Mouse (Mus musculus) kidney, adult 2 months (tissue): ENCODE results near the gene Slc39a11. TPM values are rescaled to one million over a fixed set of nuclear protein-coding genes. Genes with fewer than 3 reads are reported as not detected.

Source experiments
- DNase-seq: peaks from one replicate; pipeline ENCODE4 v3.0.0; 2021
- H3K27ac ChIP-seq: fragments of 200-500 bp; 2 replicates; pipeline ENCODE4 v1.5.1; 2012; ENCODE audit warnings: low read depth, low read length, control low read depth, inconsistent platforms; ENCODE audit not compliant: insufficient read depth
- H3K27me3 ChIP-seq: fragments of 200-500 bp; replicated peaks from 2 replicates; pipeline ENCODE4 v1.6.1; 2012; ENCODE audit warnings: mild to moderate bottlenecking, moderate library complexity, low read length, inconsistent platforms; ENCODE audit not compliant: control insufficient read depth, insufficient read depth
- H3K36me3 ChIP-seq: fragments of 200-500 bp; 2 replicates; pipeline ENCODE4 v1.6.1; 2012; ENCODE audit warnings: mild to moderate bottlenecking, moderate library complexity, low read length, inconsistent platforms; ENCODE audit not compliant: control insufficient read depth, insufficient read depth
- H3K4me1 ChIP-seq: fragments of 200-500 bp; 2 replicates; pipeline ENCODE4 v1.6.1; 2011; ENCODE audit warnings: low read length; ENCODE audit not compliant: control insufficient read depth, insufficient read depth
- H3K4me3 ChIP-seq: fragments of 200-500 bp; 2 replicates; pipeline ENCODE4 v1.5.1; 2011; ENCODE audit warnings: mild to moderate bottlenecking, low read depth, low read length, control low read depth; ENCODE audit not compliant: insufficient read depth
- CTCF ChIP-seq: fragments of 200-500 bp; conservative IDR thresholded peaks from 2 replicates; pipeline ENCODE4 v1.5.1; 2011; ENCODE audit warnings: low read depth, mild to moderate bottlenecking, control low read depth, low read length, moderate library complexity, mixed read lengths; ENCODE audit not compliant: insufficient read depth, insufficient read length
- POLR2A ChIP-seq: fragments of 200-500 bp; IDR thresholded peaks from one replicate; pipeline ENCODE4 v1.6.1; 2011; ENCODE audit warnings: low read depth, low read length, control low read depth
- WGBS: fragments of 180-500 bp; shearing (Covaris S2); methylation state at CpG from one replicate; pipeline ENCODE4 v1.1.7; 2018; 5-methylcytosine and 5-hydroxymethylcytosine counted together
- polyA plus RNA-seq: library from polyadenylated mRNA; depleted of rRNA; stranded (reverse); fragments of >200 nt; gene quantifications from 2 replicates; pipeline ENCODE4 v1.2.3, GENCODE M21; 2012

Gene Slc39a11
- polyA plus RNA-seq, 1 experiment: 24.5 TPM

DNA sequence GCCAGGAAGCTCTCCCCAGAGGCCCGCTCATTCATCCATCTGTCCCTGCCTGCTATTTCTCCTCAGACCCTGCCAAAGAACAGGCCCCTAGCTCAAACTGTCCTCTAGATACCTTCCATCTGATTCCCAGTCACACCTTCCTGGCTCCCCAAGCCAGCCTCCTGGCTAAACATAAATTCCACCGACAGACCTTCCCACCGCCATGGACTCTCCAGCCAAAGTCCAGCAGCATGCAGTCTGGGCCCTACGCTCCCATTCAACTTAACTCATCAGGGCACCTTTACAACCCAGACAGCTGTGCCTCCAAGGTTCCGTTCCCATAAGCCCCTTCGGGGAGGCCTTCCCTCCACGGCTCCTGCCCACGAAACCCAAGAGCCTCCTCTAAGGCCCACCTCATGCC lies 87.6 kb downstream of the Slc39a11 start:
- no peaks in the 10 kb centered on the region for H3K36me3 ChIP-seq
- TF ChIP-seq POLR2A: no peak
- TF ChIP-seq CTCF: no peak
- H3K4me1 ChIP-seq: peaks cover 4% of the 10 kb centered on the region
- whole genome bisulfite sequencing: 61% methylated on average over 8 of the region's 8 CpGs
- H3K4me3 ChIP-seq: no peak overlapping the region
- H3K27ac ChIP-seq: no peak overlapping the region
- peak; percentile 68 for DNase-seq
- no peaks in the 10 kb centered on the region for H3K27me3 ChIP-seq

DNA sequence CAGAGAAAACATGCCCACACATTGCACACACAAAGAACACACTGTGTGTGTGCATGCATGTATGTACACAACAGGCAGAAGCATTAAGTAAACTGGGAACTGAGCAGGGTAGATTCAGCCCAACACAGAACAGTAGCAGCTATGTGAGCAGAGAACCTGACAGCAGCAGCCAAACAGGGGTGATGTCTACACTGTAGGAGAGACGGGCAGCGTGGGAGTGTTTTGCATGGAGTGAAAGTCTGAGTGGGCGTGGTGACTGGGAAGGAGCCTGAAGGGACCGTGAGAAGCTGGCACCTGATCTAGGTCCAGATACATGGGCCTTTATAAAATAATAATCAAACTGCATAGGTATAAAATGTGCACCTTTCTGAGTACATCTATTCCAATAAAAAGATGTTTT lies 89.7 kb downstream of the Slc39a11 start:
- no peaks in the 10 kb centered on the region for H3K36me3 ChIP-seq
- 76% methylated on average over 4 of the region's 4 CpGs for WGBS
- peaks cover 4% of the 10 kb centered on the region for H3K4me1 ChIP-seq
- TF ChIP-seq POLR2A (no peak), CTCF (no peak)
- H3K27ac ChIP-seq: no peak overlapping the region
- no peak for DNase-seq
- no peak overlapping the region for H3K4me3 ChIP-seq
- H3K27me3 ChIP-seq: no peaks in the 10 kb centered on the region

DNA sequence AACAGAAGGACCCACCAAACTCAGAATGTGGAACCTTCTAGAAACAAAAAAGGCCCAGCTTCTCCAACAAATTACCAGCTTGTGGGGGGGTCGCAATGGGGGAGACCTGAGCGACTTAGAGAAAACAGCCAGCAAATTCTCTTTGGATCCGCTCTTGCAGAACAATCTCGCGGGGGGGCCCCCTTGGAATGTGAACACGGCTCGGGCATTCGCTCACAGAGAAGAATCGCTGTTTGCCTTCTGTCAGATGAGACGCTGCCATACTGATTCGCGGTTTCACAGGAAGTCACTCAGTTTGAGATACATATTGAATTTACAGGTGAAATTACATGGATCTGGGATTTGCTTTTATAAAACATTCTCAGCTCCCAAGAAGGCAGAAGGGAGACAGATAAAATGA lies 91.4 kb downstream of the Slc39a11 start:
- Histone ChIP-seq H3K36me3 (no peaks in the 10 kb centered on the region), H3K4me1 (peaks cover 4% of the 10 kb centered on the region), H3K4me3 (no peak overlapping the region), H3K27me3 (no peaks in the 10 kb centered on the region), H3K27ac (no peak overlapping the region)
- TF ChIP-seq POLR2A (no peak), CTCF (no peak)
- WGBS: 73% methylated on average over 12 of the region's 12 CpGs
- no peak for DNase-seq

DNA sequence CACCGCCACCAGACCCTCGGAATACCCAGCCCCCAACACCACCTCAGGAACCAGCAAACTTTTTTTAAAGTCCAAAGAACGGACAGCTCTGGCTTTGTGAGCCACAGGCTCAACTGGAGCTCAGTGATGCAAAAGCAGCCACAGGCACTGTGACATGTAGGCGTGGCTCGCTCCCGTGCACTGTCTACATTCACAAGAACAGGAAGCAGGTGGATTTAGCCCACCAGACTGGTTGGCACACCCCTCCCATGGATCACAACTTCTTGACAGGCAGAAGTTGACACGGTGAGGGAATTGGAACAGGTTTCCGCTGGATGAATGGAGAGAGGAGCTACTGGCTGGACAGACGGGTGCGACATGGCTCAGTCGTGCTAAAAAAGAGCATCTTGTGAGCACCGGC lies 93.7 kb downstream of the Slc39a11 start:
- Histone ChIP-seq H3K27ac (no peak overlapping the region), H3K4me3 (no peak overlapping the region), H3K27me3 (no peaks in the 10 kb centered on the region), H3K4me1 (no peaks in the 10 kb centered on the region), H3K36me3 (no peaks in the 10 kb centered on the region)
- 86% methylated on average over 12 of the region's 12 CpGs for WGBS
- DNase-seq: no peak
- TF ChIP-seq POLR2A (no peak), CTCF (no peak)

DNA sequence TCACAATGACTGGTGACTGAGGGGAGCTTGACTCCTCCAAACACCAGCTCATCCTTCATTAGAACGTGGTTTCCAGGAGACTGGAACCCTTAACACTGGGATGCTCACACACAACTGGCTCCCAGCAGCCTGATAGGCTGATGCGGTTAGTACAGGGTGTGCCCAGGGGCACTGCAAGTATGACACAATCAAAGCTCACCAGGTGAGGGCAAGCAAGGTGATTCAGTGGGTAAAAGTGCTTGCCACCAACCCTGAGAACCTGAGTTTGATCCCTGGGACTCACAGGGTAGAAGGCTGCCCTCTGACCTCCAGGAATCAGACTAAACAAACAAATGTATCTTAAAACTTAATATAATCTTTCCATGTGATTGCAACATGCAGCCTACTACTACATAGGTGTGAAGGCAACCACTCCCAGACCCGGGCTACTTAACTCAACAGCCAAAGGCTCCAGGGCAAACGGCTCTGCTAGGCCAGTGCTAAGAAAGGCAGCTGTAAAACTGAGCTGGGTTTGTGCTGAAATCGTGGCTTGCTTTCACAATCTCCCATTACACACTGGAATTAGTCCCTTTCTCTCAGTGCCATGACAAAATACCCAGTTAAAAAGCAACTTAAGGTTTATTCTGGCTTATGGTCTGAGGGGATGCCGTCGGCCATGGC lies 95.0 kb downstream of the Slc39a11 start:
- DNase-seq: no peak
- no peaks in the 10 kb centered on the region for H3K36me3 ChIP-seq
- 82% methylated on average over 7 of the region's 7 CpGs for WGBS
- H3K27me3 ChIP-seq: no peaks in the 10 kb centered on the region
- no peak overlapping the region for H3K27ac ChIP-seq
- TF ChIP-seq POLR2A: no peak
- no peak for TF ChIP-seq CTCF
- H3K4me3 ChIP-seq: no peak overlapping the region
- H3K4me1 ChIP-seq: no peaks in the 10 kb centered on the region

DNA sequence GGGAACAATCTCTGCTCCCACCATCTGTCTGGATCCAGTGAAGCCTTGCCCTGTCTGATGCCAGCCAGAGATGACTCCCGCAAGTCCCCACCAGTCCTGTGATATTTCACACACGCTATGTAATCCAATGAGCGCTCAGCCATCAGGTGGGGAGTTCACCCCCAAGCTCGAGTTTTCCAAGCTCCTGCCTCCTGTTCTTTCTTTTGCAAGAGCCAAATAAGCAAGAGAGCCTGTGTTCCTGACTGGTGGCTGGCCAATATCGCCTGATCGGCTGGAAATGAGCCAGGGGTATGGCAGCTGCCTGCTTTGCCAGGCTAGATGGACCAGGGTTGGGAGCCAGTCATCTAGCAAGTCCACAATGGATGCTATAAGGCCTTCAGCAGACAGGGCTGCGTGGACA lies 95.7 kb downstream of the Slc39a11 start:
- no peak overlapping the region for H3K4me3 ChIP-seq
- WGBS: 86% methylated on average over 7 of the region's 7 CpGs
- H3K27me3 ChIP-seq: no peaks in the 10 kb centered on the region
- TF ChIP-seq CTCF: no peak
- no peak for TF ChIP-seq POLR2A
- H3K27ac ChIP-seq: no peak overlapping the region
- DNase-seq: no peak
- H3K36me3 ChIP-seq: no peaks in the 10 kb centered on the region
- H3K4me1 ChIP-seq: no peaks in the 10 kb centered on the region

DNA sequence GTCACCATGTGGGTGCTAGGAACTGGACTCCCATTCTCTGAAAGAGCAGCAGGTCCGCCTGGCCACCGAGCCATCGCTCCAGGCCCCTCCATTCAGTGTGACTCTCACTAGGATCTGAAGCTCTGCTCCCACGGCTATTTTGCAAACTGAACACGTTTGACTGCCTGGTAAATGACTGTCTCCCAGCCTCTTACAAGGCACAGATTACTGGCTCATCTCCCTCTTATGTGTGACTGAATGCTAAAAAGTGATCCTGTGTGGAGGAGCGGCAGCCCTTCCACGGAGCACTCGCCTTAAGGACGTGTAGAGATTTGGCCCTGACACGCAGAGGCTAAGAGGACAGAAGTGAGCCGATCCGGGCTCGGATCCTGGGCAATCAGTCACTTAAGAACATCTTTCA lies 96.3 kb downstream of the Slc39a11 start:
- no peaks in the 10 kb centered on the region for H3K36me3 ChIP-seq

DNA sequence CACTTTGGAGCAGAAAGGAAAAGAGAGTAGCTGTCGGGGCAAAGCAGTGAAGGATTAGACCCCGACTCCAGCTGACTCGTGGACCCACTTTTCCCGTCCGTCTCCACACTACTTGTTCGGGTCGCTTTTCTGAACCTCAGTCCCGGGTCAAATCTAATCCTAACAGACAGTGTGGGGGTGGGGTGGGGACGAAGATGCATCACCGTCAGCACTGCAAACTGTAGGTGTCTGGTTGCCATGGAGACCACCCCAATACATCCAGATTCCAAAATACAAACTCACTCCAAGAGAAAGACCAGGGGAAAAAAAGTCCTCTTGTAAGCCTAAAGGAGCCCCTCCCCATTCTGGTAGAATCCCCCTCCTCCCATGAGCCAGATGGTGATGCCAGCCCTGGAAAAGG lies 97.3 kb downstream of the Slc39a11 start:
- TF ChIP-seq POLR2A: no peak
- no peak for TF ChIP-seq CTCF

More for the DNA sequence above, 96.3 kb downstream of the Slc39a11 start:
- 92% methylated on average over 13 of the region's 13 CpGs for WGBS
- TF ChIP-seq CTCF (no peak), POLR2A (no peak)
- Histone ChIP-seq H3K4me1 (no peaks in the 10 kb centered on the region), H3K27me3 (no peaks in the 10 kb centered on the region), H3K4me3 (no peak overlapping the region), H3K27ac (no peak overlapping the region)
- DNase-seq: no peak

More for the DNA sequence above, 97.3 kb downstream of the Slc39a11 start:
- Histone ChIP-seq H3K27me3 (no peaks in the 10 kb centered on the region), H3K36me3 (no peaks in the 10 kb centered on the region), H3K4me3 (no peak overlapping the region), H3K27ac (no peak overlapping the region), H3K4me1 (no peaks in the 10 kb centered on the region)
- DNase-seq: no peak
- WGBS: 89% methylated on average over 10 of the region's 10 CpGs
